Mouse (Mus musculus) ES-Bruce4 (cell line): ENCODE data around the gene Pparg.

Experiments used
- CTCF ChIP-seq: IDR thresholded peaks from one replicate; pipeline ENCODE4 v1.8.1; 2011; ENCODE audit warnings: low read depth, low read length
- EP300 ChIP-seq: IDR thresholded peaks from 2 replicates; pipeline ENCODE4 v1.6.1; 2011; ENCODE audit warnings: low read depth, low read length; ENCODE audit not compliant: insufficient read depth
- POLR2A ChIP-seq: IDR thresholded peaks from one replicate; pipeline ENCODE4 v1.8.1; 2011; ENCODE audit warnings: low read length; ENCODE audit not compliant: insufficient read depth

GRCm38 (mm10) chr6:115466601-115467000 is 105.8 kb downstream of the Pparg start:
- TF ChIP-seq POLR2A (no peak), CTCF (no peak), EP300 (no peak)
